Mouse (Mus musculus): Measurements from ENCODE around the gene Zfyve16. TPM values are rescaled to one million over a fixed set of nuclear protein-coding genes. Genes with fewer than 3 reads are reported as not detected.
A peak's percentile ranks its signal among the peaks of the same experiment; 100 is the strongest.

Zfyve16 gene
- 11.1 and 11.3 TPM in 2 replicates for polyA plus RNA-seq (2015; fragmentation: Nextera tagmentation; extraction: Ambion mirVana)

DNA sequence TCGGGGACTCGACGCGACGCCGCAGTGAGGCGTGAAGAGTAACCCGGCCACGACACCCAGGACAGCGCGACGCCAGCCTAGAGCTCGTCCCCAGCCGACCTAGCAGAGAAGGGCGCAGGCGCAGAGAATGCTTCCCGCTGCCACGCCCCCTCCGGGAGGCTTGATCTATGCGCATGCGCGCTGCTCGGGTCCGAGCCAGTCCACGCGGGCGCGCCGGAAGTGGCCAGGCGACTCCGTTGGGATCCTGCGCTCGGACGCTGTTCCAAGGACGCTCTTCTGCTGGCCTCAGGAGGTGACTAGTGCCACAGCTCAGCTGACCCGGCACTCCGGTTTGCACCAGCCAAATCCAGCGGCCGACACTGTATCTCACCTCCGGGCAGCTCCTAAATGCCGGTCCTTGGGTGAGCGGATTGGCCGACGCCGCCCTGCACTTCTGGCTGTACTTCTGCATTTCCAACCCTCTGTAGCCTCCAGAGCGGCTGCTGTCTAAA lies at the start of gene Zfyve16:
Zfyve16 (minus strand) TSS at position 148 of the 491 bp plus-strand sequence.
- peak; percentile 97 for ATAC-seq
- Histone ChIP-seq H3K27me3 (replicated peaks; ENCODE audit: control insufficient read depth, insufficient read depth, low read length) (no peaks in the 10 kb centered on the region), H3K4me3 (replicated peaks; ENCODE audit: low read length) (peak within 1 kb of the TSS; percentile 84), H3K36me3 (ENCODE audit: control insufficient read depth, insufficient read depth) (no peaks in the 10 kb centered on the region), H3K4me2 (ENCODE audit: low read length) (peak within 1 kb of the TSS; percentile 64), H3K9me3 (ENCODE audit: control insufficient read depth, low read length) (no peaks in the 10 kb centered on the region), H3K27ac (ENCODE audit: low read length) (peak within 1 kb of the TSS; percentile 96), H3K4me1 (replicated peaks; ENCODE audit: control insufficient read depth, insufficient read depth, low read length) (peaks cover 7% of the 10 kb centered on the region), H3K9ac (replicated peaks; ENCODE audit: low read depth, low read length) (peak within 1 kb of the TSS; percentile 94)
- WGBS, result under 1% methylated on average over 46 of the region's 46 CpGs

DNA sequence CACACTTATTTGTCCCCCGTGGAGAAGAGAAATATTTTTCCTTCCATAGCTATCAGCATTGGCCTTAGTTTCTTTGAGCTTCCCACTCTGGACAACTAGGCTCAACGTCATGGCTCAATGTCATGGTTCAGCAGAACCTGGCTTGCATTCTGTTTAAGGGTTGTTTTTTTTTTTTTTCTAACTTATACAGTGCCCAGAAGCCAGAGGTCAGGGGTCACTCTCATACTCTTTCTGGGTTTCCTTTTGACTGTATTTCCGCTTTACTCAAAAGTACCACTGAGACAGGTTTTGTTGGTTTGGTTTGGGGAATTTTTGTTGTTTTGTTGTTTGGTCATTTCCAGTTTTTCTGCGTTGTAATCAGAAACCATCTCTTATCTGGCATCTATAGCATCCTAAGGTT lies 47.5 kb upstream of the Zfyve16 start:
- Histone ChIP-seq H3K4me2 (ENCODE audit: low read length) (no peak overlapping the region), H3K36me3 (ENCODE audit: control insufficient read depth, insufficient read depth) (no peaks in the 10 kb centered on the region), H3K4me3 (replicated peaks; ENCODE audit: low read length) (no peak overlapping the region), H3K27ac (ENCODE audit: low read length) (no peak overlapping the region), H3K4me1 (replicated peaks; ENCODE audit: control insufficient read depth, insufficient read depth, low read length) (0 out of 2 replicates have a peak, but pooled peaks cover 4% of the 10 kb centered on the region), H3K9ac (replicated peaks; ENCODE audit: low read depth, low read length) (no peak overlapping the region), H3K9me3 (ENCODE audit: control insufficient read depth, low read length) (no peaks in the 10 kb centered on the region), H3K27me3 (replicated peaks; ENCODE audit: control insufficient read depth, insufficient read depth, low read length) (no peaks in the 10 kb centered on the region)
- no peak for ATAC-seq
- 81% methylated on average over 4 of the region's 4 CpGs for WGBS

DNA sequence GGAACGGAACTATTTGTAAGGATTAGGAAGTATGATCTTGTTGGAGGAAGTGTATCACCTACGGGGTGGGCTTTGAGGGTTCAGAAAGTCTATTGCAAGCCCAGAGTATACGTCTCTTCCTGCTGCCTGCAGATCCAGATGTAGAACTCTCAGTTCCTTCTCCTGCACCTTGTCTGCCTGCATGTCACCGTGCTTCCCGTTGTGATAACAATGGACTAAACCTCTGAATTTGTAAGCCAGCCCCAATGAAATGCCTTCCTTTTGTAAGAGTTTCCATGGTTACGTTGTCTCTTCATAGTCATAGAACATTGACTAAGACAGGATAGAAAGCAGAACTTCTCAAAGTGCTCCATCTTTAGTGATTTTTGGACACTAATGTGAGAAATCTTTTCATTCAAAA lies 46.0 kb upstream of the Zfyve16 start:
- no peaks in the 10 kb centered on the region for H3K36me3 ChIP-seq (ENCODE audit: control insufficient read depth, insufficient read depth)
- no peak overlapping the region for H3K9ac ChIP-seq (replicated peaks; ENCODE audit: low read depth, low read length)
- ATAC-seq, result no peak
- H3K27me3 ChIP-seq (replicated peaks; ENCODE audit: control insufficient read depth, insufficient read depth, low read length), result no peaks in the 10 kb centered on the region
- 0 out of 2 replicates have a peak, but pooled peaks cover 4% of the 10 kb centered on the region for H3K4me1 ChIP-seq (replicated peaks; ENCODE audit: control insufficient read depth, insufficient read depth, low read length)
- no peak overlapping the region for H3K4me2 ChIP-seq (ENCODE audit: low read length)
- 55% methylated on average over 6 of the region's 6 CpGs for WGBS
- H3K4me3 ChIP-seq (replicated peaks; ENCODE audit: low read length), result no peak overlapping the region
- no peaks in the 10 kb centered on the region for H3K9me3 ChIP-seq (ENCODE audit: control insufficient read depth, low read length)
- no peak overlapping the region for H3K27ac ChIP-seq (ENCODE audit: low read length)

DNA sequence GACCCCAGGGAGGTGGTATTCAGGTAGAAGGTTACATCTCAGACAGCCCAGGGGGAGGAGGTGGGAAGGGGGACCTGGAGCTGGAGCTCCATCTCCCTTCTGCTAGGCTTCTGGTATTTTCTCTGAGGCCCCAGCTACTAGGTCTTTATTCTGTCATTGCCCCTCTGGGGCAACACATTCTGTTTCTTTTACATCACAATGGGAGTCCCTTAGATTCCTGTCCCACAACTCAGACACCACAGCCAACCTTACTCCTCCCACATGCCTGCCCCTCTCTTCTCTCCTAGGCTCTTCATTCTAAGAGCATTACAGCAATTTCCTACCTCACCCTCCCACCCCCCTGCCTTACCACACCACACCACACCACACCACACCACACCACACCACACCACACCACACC lies 45.4 kb upstream of the Zfyve16 start, which contains the start of gene Spz1:
Spz1 (minus strand) TSS at position 101 of the 400 bp plus-strand sequence.
- ATAC-seq, result no peak
- no peaks in the 10 kb centered on the region for H3K27me3 ChIP-seq (replicated peaks; ENCODE audit: control insufficient read depth, insufficient read depth, low read length)
- no peaks in the 10 kb centered on the region for H3K36me3 ChIP-seq (ENCODE audit: control insufficient read depth, insufficient read depth)
- H3K9ac ChIP-seq (replicated peaks; ENCODE audit: low read depth, low read length), result no peak within 1 kb of the TSS
- H3K4me3 ChIP-seq (replicated peaks; ENCODE audit: low read length), result no peak within 1 kb of the TSS
- no peak within 1 kb of the TSS for H3K4me2 ChIP-seq (ENCODE audit: low read length)
- H3K4me1 ChIP-seq (replicated peaks; ENCODE audit: control insufficient read depth, insufficient read depth, low read length), result 0 out of 2 replicates have a peak, but pooled peaks cover 4% of the 10 kb centered on the region
- H3K9me3 ChIP-seq (ENCODE audit: control insufficient read depth, low read length), result no peaks in the 10 kb centered on the region
- no peak within 1 kb of the TSS for H3K27ac ChIP-seq (ENCODE audit: low read length)

DNA sequence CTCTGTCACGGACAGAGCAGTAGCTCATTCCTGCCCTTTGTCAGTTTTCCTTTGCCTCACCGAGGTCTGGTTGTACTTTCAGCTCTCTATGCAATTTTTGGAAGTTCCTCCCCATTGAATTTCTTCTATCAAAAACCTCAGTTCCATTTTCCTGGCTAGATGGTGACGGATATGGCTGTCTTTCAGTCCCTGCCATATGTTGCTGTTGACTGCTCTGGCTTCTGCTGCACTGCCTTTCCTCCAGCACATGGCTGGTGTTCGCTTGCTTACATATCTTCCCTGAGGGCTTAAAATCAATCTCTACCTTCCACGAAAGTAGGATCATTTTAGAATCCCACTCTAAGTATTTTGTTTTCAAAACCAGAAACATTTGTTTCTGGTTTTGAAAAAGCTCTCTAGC lies 28.8 kb upstream of the Zfyve16 start:
- Histone ChIP-seq H3K9ac (replicated peaks; ENCODE audit: low read depth, low read length) (no peak overlapping the region), H3K27me3 (replicated peaks; ENCODE audit: control insufficient read depth, insufficient read depth, low read length) (no peaks in the 10 kb centered on the region), H3K27ac (ENCODE audit: low read length) (peak overlapping the region; percentile 3; the same call in 1 of the 2 replicates)

DNA sequence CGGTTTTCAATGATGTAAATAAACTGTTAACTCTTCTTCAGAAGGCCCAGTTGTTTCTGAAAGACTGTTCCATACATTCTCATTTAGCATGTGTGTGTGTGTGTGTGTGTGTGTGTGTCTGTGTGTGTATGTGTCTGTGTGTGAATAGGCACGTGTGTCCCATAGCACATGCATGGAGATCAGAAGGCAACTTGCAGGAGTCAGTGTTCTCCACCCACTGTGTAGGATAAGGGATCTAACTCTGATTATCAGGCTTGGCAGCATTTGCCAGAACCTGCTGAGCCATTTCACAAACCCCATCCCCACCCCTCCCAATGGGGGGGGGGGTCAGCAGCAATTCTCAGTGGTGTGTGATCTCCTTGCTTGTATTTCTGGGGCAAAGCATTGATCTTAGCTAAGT lies 26.6 kb upstream of the Zfyve16 start:
- Histone ChIP-seq H3K27me3 (replicated peaks; ENCODE audit: control insufficient read depth, insufficient read depth, low read length) (no peaks in the 10 kb centered on the region), H3K4me2 (ENCODE audit: low read length) (no peak overlapping the region), H3K9me3 (ENCODE audit: control insufficient read depth, low read length) (no peaks in the 10 kb centered on the region), H3K4me3 (replicated peaks; ENCODE audit: low read length) (no peak overlapping the region), H3K36me3 (ENCODE audit: control insufficient read depth, insufficient read depth) (no peaks in the 10 kb centered on the region), H3K27ac (ENCODE audit: low read length) (no peak overlapping the region), H3K9ac (replicated peaks; ENCODE audit: low read depth, low read length) (no peak overlapping the region), H3K4me1 (replicated peaks; ENCODE audit: control insufficient read depth, insufficient read depth, low read length) (no peaks in the 10 kb centered on the region; the same call in 1 of the 2 replicates)
- no peak for ATAC-seq
- 58% methylated on average over 2 of the region's 2 CpGs for WGBS

More for the DNA sequence above, 28.8 kb upstream of the Zfyve16 start:
- 60% methylated on average over 5 of the region's 5 CpGs for WGBS
- H3K4me3 ChIP-seq (replicated peaks; ENCODE audit: low read length), result no peak overlapping the region
- no peak overlapping the region for H3K4me2 ChIP-seq (ENCODE audit: low read length)
- no peaks in the 10 kb centered on the region for H3K36me3 ChIP-seq (ENCODE audit: control insufficient read depth, insufficient read depth)
- peak; percentile 78; the same call in 1 of the 2 replicates for ATAC-seq
- H3K9me3 ChIP-seq (ENCODE audit: control insufficient read depth, low read length), result no peaks in the 10 kb centered on the region
- H3K4me1 ChIP-seq (replicated peaks; ENCODE audit: control insufficient read depth, insufficient read depth, low read length), result peaks cover 2% of the 10 kb centered on the region; the same call in 1 of the 2 replicates

GRCm38 (mm10) chr13:92556458-92557126 lies 25.9 kb upstream of the Zfyve16 start:
- Histone ChIP-seq H3K4me2 (ENCODE audit: low read length) (no peak overlapping the region), H3K9ac (replicated peaks; ENCODE audit: low read depth, low read length) (no peak overlapping the region), H3K9me3 (ENCODE audit: control insufficient read depth, low read length) (peaks cover 3% of the 10 kb centered on the region), H3K4me3 (replicated peaks; ENCODE audit: low read length) (no peak overlapping the region), H3K27ac (ENCODE audit: low read length) (no peak overlapping the region), H3K4me1 (replicated peaks; ENCODE audit: control insufficient read depth, insufficient read depth, low read length) (no peaks in the 10 kb centered on the region; the same call in 1 of the 2 replicates), H3K27me3 (replicated peaks; ENCODE audit: control insufficient read depth, insufficient read depth, low read length) (no peaks in the 10 kb centered on the region), H3K36me3 (ENCODE audit: control insufficient read depth, insufficient read depth) (no peaks in the 10 kb centered on the region)
- WGBS, result 46% methylated on average over 8 of the region's 8 CpGs
- no peak for ATAC-seq

DNA sequence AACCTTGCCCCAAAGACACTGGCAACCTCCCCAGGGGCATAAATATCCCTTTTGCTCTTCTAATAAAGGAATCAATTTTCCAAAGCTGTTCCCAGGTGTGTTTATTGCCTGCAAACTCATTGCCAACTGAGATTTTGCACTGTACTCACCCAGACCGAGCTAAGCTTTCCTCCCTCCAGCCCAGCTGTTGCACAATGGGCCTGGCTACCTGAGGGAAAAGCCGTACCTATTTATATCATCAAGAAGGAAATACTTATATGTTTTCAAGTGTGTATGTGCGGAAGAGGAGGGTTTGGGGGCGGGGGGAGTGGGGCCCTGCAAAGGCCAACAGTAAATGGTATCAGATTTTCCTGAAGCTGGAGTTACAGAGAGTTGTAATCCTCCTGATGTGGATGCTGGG lies 16.4 kb upstream of the Zfyve16 start:
- Histone ChIP-seq H3K4me3 (replicated peaks; ENCODE audit: low read length) (no peak overlapping the region), H3K27ac (ENCODE audit: low read length) (no peak overlapping the region), H3K9me3 (ENCODE audit: control insufficient read depth, low read length) (peaks cover 11% of the 10 kb centered on the region), H3K9ac (replicated peaks; ENCODE audit: low read depth, low read length) (no peak overlapping the region), H3K36me3 (ENCODE audit: control insufficient read depth, insufficient read depth) (no peaks in the 10 kb centered on the region), H3K27me3 (replicated peaks; ENCODE audit: control insufficient read depth, insufficient read depth, low read length) (no peaks in the 10 kb centered on the region), H3K4me1 (replicated peaks; ENCODE audit: control insufficient read depth, insufficient read depth, low read length) (no peaks in the 10 kb centered on the region), H3K4me2 (ENCODE audit: low read length) (no peak overlapping the region)
- 84% methylated on average over 4 of the region's 4 CpGs for WGBS
- ATAC-seq, result no peak

DNA sequence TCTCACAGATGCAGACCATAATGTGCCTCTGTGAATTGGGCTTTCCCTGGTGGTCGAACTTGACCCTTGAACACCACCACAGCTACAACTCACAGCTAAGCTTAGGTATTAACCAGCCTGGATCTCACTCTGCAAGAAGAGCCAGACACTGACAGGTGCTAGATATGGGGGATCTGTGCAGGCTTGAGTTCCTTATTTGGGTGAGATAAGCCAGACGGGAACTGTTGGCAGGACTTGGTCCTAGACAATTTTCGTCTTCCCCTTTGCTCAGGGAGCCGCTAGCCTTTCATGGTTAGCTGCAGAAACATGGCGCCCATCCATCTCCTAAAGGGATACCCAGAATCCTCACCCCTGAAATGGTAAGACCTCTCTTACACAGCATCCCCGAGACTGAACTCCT lies 10.3 kb upstream of the Zfyve16 start:
- no peak overlapping the region for H3K27ac ChIP-seq (ENCODE audit: low read length)
- no peaks in the 10 kb centered on the region for H3K4me1 ChIP-seq (replicated peaks; ENCODE audit: control insufficient read depth, insufficient read depth, low read length)
- H3K9ac ChIP-seq (replicated peaks; ENCODE audit: low read depth, low read length), result no peak overlapping the region
- no peak overlapping the region for H3K4me2 ChIP-seq (ENCODE audit: low read length)
- no peaks in the 10 kb centered on the region for H3K9me3 ChIP-seq (ENCODE audit: control insufficient read depth, low read length)
- no peak overlapping the region for H3K4me3 ChIP-seq (replicated peaks; ENCODE audit: low read length)
- no peaks in the 10 kb centered on the region for H3K36me3 ChIP-seq (ENCODE audit: control insufficient read depth, insufficient read depth)
- no peaks in the 10 kb centered on the region for H3K27me3 ChIP-seq (replicated peaks; ENCODE audit: control insufficient read depth, insufficient read depth, low read length)
- ATAC-seq, result no peak
- WGBS, result 84% methylated on average over 6 of the region's 6 CpGs

Data from forebrain, embryonic 16.5 days (tissue).